Mouse (Mus musculus): ENCODE data around the gene Ube4b.
A peak's percentile ranks its signal among the peaks of the same experiment; 100 is the strongest.
"Not testable (repeated sequence)": the region's sequence is repeated elsewhere in the genome, so short reads cannot be mapped to it uniquely, and the experiment has no call there.

Gene Ube4b

GRCm38 (mm10) chr4:149426325-149427199 lies at the start of gene Ube4b:
TSS of gene Ube4b (minus strand) at chr4:149426749.
- DNase-seq = peak; percentile 98

- DNase-seq = no peak
Measured at GRCm38 (mm10) chr4:149475096-149475495, 48.5 kb upstream of the Ube4b start.

DNA sequence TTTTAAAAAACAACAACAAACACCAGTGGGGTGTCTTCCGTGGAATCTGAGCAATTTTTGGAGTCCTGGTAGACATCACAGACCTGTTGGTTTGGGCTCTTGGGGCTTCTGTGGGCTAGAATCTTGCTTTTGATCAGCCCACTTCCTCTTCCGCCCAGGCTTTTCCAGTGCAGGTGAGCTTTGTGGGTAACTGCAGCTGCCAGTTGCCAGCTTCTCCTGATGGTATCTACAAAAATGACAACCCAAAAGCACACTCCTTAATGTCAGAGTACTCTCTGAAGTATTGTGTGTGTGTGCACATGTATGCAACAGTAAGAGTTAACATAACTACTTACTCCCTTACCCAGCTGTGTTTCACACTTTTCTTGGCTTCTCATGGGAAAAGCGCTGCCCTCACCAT lies 43.0 kb upstream of the Ube4b start:
- DNase-seq = no peak

- no peak for DNase-seq
Measured at GRCm38 (mm10) chr4:149463435-149463950, 36.9 kb upstream of the Ube4b start.

- no peak for DNase-seq
Measured at GRCm38 (mm10) chr4:149462305-149462971, 35.9 kb upstream of the Ube4b start.

GRCm38 (mm10) chr4:149461579-149462304 lies 35.2 kb upstream of the Ube4b start:
- no peak for DNase-seq

DNA sequence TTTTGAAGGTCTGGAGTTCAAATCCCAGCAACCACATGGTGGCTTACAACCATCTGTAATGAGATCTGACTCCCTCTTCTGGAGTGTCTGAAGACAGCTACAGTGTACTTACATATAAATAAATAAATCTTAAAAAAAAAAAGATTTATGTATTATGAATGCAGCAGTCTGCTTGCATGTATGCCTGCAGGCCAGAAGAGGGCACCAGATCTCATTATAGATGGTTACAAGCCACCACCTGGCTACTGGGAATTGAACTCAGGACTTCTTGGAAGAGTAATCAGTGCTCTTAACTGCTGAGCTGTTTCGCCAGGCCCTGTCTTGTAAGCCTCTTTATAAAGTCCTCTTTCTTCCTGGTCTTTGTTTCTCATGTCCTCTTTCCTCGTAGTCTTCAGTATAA lies 33.9 kb upstream of the Ube4b start:
- not testable (repeated sequence) for DNase-seq

DNA sequence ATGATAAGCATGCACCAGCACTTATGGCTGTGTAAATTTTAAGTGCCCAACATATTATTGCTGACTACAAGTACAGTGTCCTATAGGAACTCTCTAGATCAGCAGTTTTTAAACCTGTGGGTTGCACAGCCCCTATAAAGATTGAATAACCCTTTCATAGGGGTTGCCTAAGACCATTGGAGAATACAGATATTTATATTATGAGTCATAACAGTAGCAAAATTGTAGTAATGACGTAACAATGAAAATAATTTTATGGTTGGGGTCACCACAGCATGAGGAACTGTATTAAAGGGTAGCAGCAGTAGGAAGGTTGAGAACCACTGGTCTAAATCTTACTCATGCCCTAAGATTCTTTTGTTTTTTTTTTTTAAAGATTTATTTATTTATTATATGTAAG lies 32.9 kb upstream of the Ube4b start:
- DNase-seq = no peak

DNA sequence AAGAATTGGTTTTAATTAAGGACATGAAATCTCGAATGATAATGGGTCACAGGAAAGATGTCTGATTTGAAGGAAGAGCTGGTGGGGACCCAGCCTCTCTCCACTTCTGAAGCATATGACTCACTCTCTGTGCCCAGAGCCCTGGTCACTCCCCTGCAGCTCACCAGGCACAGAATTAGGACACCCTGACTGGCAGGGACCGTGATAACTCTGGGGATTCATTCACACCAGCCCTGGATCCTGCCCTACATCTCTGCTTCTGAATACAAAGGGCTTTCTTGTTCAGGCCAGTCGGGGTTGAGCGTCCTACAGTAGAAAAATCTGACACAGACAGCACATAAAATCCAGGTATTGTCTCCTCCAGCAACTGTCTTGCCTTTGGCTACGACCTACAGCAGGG lies 32.0 kb upstream of the Ube4b start:
- DNase-seq = no peak

- DNase-seq = no peak
Measured at GRCm38 (mm10) chr4:149457831-149458430, 31.4 kb upstream of the Ube4b start.

DNA sequence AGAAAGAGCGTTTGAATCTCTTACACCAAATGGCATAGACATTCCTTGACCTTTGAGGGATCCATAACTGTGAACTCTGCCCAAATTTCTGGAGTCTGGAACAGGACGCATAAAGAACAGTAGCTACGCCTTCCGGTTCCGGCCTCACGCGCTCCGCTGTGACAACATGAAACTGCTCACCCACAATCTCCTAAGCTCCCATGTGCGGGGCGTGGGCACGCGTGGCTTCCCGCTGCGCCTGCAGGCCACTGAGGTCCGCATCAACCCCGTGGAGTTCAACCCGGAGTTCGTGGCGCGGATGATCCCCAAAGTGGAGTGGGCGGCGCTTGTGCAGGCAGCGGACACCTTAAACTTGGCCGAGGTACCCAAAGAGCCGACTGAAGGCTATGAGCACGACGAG lies 30.6 kb upstream of the Ube4b start:
- DNase-seq = not testable (repeated sequence)

- no peak for DNase-seq
Measured at GRCm38 (mm10) chr4:149454879-149455278, 28.3 kb upstream of the Ube4b start, which contains the start of gene Rbp7. TSS of gene Rbp7 (minus strand) at chr4:149454978.

DNA sequence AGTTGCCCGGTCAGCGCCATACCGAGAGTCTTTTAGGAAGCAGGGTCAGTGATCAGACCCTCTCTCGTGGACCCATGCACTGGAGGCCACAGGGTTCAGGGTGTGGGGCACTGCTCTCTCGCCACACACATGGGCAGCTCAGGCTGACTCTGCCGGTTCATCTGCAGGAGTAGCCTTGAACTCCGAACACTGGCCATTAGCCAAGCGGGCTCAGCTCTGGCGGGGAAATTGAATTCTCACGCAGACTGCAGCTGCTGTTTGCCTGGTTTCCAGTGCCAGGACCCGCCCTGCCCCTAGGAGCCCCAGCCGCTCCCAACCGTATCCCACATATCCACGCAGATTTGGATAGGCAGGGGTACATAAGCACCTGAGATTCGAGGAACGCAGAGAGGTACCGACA lies 27.7 kb upstream of the Ube4b start:
- DNase-seq = no peak

DNA sequence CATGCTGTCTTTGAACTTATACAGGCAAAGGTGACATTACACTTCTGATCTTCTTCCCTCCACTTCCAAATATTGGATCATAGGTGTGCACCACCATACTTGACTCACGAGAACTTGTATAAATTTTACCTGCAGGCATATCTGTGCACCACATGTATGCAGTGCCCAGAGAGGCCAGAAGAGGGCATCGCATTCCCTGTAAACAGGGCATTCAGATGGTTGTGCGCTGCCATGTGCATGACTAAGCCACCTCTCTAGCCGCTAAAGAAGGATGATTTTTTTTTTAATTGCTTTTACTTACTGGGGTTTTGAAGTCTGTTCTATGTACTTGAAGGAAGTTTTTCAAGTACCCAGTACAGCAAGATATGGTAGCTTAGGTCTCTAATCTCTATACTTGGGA lies 27.1 kb upstream of the Ube4b start:
- DNase-seq = no peak

GRCm38 (mm10) chr4:149450636-149451035 lies 24.1 kb upstream of the Ube4b start:
- no peak for DNase-seq

DNA sequence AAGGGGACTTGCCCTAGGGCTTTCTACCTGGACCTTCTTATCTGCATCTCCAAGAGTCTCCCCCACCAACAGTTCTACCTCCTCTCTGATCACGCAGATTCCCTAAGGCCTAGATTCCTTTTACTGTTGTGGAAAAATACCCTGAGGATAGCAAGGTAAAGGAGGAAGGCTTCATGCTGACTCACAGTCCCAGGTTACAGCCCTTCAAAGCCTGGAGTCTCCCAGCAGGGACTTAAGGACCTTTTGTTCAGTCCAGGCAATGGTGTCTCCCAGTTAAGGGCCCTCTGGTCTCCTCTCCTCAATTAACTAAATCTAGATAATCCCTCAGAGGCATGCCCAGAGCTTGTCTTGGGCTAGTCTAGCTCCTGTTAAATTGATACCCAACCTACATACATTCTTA lies 19.8 kb upstream of the Ube4b start:
- DNase-seq = no peak

GRCm38 (mm10) chr4:149445868-149446267 lies 19.3 kb upstream of the Ube4b start:
- DNase-seq = no peak

GRCm38 (mm10) chr4:149444964-149445701 lies 18.6 kb upstream of the Ube4b start:
- DNase-seq = peak; percentile 90

DNA sequence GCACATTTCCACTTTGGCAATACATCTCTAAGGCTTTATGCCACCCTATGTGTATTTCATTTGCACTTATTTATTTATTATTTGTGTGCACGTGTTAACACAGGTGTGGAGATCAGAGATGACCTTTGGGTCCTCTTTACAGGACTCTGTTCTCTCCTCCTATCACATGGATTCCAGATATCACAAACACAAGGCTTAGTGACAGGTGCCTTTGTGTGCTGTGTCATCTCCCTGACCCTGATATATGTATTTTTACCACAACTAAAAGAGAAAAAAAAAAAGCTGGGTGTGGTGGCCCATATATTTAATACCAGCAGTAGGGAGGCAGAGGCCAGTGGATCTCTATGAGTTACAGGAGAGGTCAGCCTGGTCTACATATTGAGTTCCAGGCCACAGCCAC lies 17.9 kb upstream of the Ube4b start:
- DNase-seq = no peak

DNA sequence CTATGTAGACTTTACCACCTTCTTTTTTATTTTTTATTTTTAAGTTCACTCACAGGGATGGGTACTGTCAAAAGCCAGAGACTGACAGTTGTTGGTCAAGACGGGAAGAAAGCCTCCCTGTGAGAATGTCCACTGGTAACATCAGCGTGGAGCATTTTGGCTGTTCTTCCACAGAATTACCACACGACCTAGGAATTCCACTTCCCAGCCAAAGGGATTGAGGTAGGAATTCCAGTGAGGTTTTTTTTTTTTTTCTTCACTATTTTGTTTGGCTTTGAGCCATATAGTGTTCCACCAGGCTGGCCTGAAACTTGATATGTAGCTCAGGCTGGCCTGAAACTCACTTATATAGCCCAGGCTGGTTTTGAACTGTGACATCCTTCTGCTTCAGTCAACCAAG lies 15.9 kb upstream of the Ube4b start:
- no peak for DNase-seq

GRCm38 (mm10) chr4:149440576-149440975 lies 14.0 kb upstream of the Ube4b start:
- no peak for DNase-seq

DNA sequence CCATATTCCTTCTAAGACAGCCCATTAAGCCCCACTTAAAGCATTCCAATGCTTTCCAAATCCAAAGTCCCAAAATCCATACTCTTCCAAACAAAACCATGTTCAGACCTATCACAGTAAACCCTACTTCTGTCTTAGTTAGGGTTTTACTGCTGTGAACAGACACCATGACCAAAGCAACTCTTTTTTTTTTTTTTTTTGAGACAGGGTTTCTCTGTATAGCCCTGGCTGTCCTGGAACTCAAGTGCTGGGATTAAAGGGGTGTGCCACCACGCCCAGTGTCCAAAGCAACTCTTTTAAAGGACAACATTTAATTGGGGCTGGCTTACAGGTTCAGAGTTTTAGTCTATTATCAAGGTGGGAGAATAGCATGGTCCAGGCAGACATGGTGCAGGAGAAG lies 5.3 kb upstream of the Ube4b start:
- DNase-seq = not testable (repeated sequence)

All from right cerebral cortex, adult 18-20 months (tissue).